7 mouse cellular contexts compared by ENCODE assay signal in the genomic region with DNA sequence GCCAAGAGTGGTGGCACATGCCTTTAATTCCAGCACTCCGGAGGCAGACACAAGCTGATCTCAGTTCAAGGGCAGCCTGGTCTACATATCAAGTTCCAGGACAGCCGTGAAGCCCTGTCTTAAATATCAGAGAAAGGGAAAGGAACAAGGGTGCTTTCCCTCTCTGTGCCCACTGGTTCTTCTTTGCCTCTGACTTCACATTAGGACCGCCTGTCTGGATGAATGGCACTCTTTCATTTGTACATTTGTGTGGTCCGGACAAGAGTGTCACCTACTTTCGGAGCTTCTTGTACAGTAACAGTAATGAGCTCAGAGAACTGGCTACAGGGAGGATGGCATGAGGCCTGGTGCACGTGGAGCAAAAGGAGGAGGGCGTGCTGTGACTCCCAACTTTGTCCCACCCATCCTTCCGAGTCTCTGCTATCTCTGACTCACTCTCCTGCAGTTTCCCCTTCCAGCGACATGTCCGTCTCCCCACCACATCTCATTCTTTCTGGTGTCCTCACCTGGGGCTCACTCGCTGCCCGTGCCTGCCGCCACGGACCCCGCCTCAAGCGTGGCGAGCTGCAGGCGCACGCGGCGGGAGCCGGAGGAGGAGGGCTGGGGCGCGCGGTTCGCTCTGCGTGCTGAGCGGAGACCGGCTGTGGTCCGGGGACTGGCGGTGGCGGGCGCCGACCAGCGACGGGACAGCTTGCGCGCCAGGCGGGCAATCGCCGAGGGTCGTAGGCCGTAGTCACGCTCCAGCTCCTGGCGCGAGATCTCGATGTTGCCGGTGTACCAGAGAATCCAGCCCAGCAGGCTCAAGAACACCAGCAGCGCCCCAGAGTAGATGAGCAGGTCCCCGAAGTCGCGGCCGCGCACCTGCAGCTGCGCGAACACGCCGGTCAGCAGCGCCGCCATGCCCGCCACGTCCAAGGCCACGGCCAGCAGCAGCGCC. TPM values are rescaled to one million over a fixed set of nuclear protein-coding genes. Genes with fewer than 3 reads are reported as not detected.
DNase-seq lines count a peak whose midpoint lies in the region; ATAC-seq lines count a peak whose summit lies in the region.

No protein-coding gene starts in this region.

- peak overlapping the region; percentile 78 for H3K4me2 ChIP-seq in intestine, embryonic 14.5 days (ENCODE audit: low read length)
- peak overlapping the region; percentile 86 for H3K4me2 ChIP-seq in limb, embryonic 12.5 days
- peak overlapping the region; percentile 84 for H3K4me2 ChIP-seq in midbrain, embryonic 11.5 days

- ATAC-seq in intestine, embryonic 14.5 days (replicated peaks; ENCODE audit: low FRiP score, low TSS enrichment, low read depth), result peak; percentile 54
- ATAC-seq in limb, embryonic 12.5 days (ENCODE audit: insufficient number of reproducible peaks, insufficient read depth, low FRiP score, low TSS enrichment, low read depth), result no peak
- ATAC-seq in midbrain, embryonic 11.5 days (ENCODE audit: low FRiP score), result peak; percentile 61

- DNase-seq in adrenal gland, adult (ENCODE audit: inconsistent age in 2 of 2, low spot score in 1 of 2), result peak; percentile 81 to 94
- DNase-seq in cerebellum, postnatal 36 days, result peak; percentile 63 to 71
- peak; percentile 64 for DNase-seq in gastrocnemius, postnatal 14 days
- peak; percentile 88 for DNase-seq in intestine, embryonic 14.5 days (ENCODE audit: low spot score)
- peak; percentile 97 for DNase-seq in midbrain, embryonic 11.5 days (ENCODE audit: low spot score, missing footprints)
- DNase-seq in spleen, adult 12 weeks (ENCODE audit: low spot score), result peak; percentile 48

- WGBS in intestine, embryonic 14.5 days, result 3% methylated on average over 61 of the region's 64 CpGs
- 3% methylated on average over 64 of the region's 64 CpGs for WGBS in limb, embryonic 12.5 days
- 2% methylated on average over 63 of the region's 64 CpGs for WGBS in midbrain, embryonic 11.5 days

- peaks cover 2% of the 10 kb centered on the region; the same call in 1 of the 2 replicates for H3K4me1 ChIP-seq in intestine, embryonic 14.5 days (replicated peaks; ENCODE audit: control insufficient read depth, insufficient read depth, low read length)
- peaks cover 5% of the 10 kb centered on the region for H3K4me1 ChIP-seq in limb, embryonic 12.5 days (replicated peaks)
- H3K4me1 ChIP-seq in midbrain, embryonic 11.5 days (ENCODE audit: control insufficient read depth, insufficient read depth, low read length), result peaks cover 8% of the 10 kb centered on the region

- H3K9me3 ChIP-seq in intestine, embryonic 14.5 days (ENCODE audit: control insufficient read depth, low read length), result no peaks in the 10 kb centered on the region
- no peaks in the 10 kb centered on the region for H3K9me3 ChIP-seq in limb, embryonic 12.5 days
- H3K9me3 ChIP-seq in midbrain, embryonic 11.5 days (ENCODE audit: control insufficient read depth, low read length), result no peaks in the 10 kb centered on the region

- intact Hi-C loops in gastrocnemius, postnatal 14 days (cut with DNase I; ENCODE audit: low total_unique reads), result loop anchor here (5.0 kb wide), 1 partner anchor 86 kb away; no protein-coding TSS in a partner anchor

- peak overlapping the region; percentile 51 for H3K4me3 ChIP-seq in intestine, embryonic 14.5 days (ENCODE audit: low read depth, low read length)
- peak overlapping the region; percentile 57 for H3K4me3 ChIP-seq in limb, embryonic 12.5 days (replicated peaks)
- peak overlapping the region; percentile 51 for H3K4me3 ChIP-seq in midbrain, embryonic 11.5 days (ENCODE audit: low read depth, low read length)

- peaks cover 2% of the 10 kb centered on the region for H3K36me3 ChIP-seq in intestine, embryonic 14.5 days (ENCODE audit: control insufficient read depth, insufficient read depth, low read length)
- peaks cover 2% of the 10 kb centered on the region for H3K36me3 ChIP-seq in limb, embryonic 12.5 days
- H3K36me3 ChIP-seq in midbrain, embryonic 11.5 days (ENCODE audit: control insufficient read depth, insufficient read depth, low read length), result no peaks in the 10 kb centered on the region; the same call in 1 of the 2 replicates

- peak overlapping the region; percentile 82 for H3K27ac ChIP-seq in intestine, embryonic 14.5 days (ENCODE audit: low read depth)
- H3K27ac ChIP-seq in limb, embryonic 12.5 days, result peak overlapping the region; percentile 35; the same call in 1 of the 2 replicates
- H3K27ac ChIP-seq in midbrain, embryonic 11.5 days (ENCODE audit: low read depth, low read length), result peak overlapping the region; percentile 35; the same call in 1 of the 2 replicates

- peak overlapping the region; percentile 79 for H3K9ac ChIP-seq in intestine, embryonic 14.5 days (ENCODE audit: low read length)
- H3K9ac ChIP-seq in limb, embryonic 12.5 days (replicated peaks), result peak overlapping the region; percentile 84
- peak overlapping the region; percentile 83 for H3K9ac ChIP-seq in midbrain, embryonic 11.5 days (ENCODE audit: low read length)

- H3K27me3 ChIP-seq in intestine, embryonic 14.5 days (replicated peaks; ENCODE audit: control insufficient read depth, insufficient read depth, low read length), result 0 out of 2 replicates have a peak, but pooled peaks cover 6% of the 10 kb centered on the region
- H3K27me3 ChIP-seq in limb, embryonic 12.5 days, result peaks cover 20% of the 10 kb centered on the region
- peaks cover 11% of the 10 kb centered on the region; the same call in 1 of the 2 replicates for H3K27me3 ChIP-seq in midbrain, embryonic 11.5 days (ENCODE audit: control insufficient read depth, insufficient read depth, low read length)

RNA-seq across cellular contexts. Expression of gene Tmem238, which starts 0.7 kb away (rescaled TPM):
- 1 to 10 TPM; 2.5 to 4.1 TPM for total RNA-seq in gastrocnemius, postnatal 14 days (2021)
- polyA plus RNA-seq in intestine, embryonic 14.5 days (2014; fragmentation: Nextera tagmentation; extraction: Ambion mirVana), result 14.5 and 24.3 TPM in 2 replicates
- polyA plus RNA-seq in limb, embryonic 12.5 days (2016; fragmentation: Nextera tagmentation; extraction: Ambion mirVana), result 6.5 and 6.8 TPM in 2 replicates
- 1.3 and 1.4 TPM in 2 replicates for polyA plus RNA-seq in midbrain, embryonic 11.5 days (2014; fragmentation: Nextera tagmentation; extraction: Ambion mirVana)

RNA-seq across cellular contexts. Expression of gene Rpl28, which starts 3.9 kb away (rescaled TPM):
- 100 to 1,000 TPM; 613 to 657 TPM for total RNA-seq in gastrocnemius, postnatal 14 days (2021)
- polyA plus RNA-seq in intestine, embryonic 14.5 days (2014; fragmentation: Nextera tagmentation; extraction: Ambion mirVana), result 293 and 321 TPM in 2 replicates
- 396 and 399 TPM in 2 replicates for polyA plus RNA-seq in limb, embryonic 12.5 days (2016; fragmentation: Nextera tagmentation; extraction: Ambion mirVana)
- 203 and 211 TPM in 2 replicates for polyA plus RNA-seq in midbrain, embryonic 11.5 days (2014; fragmentation: Nextera tagmentation; extraction: Ambion mirVana)

RNA-seq across cellular contexts. Expression of gene Tmem190, which starts 6.0 kb away (rescaled TPM):
- not detected for total RNA-seq in gastrocnemius, postnatal 14 days (2021)
- polyA plus RNA-seq in intestine, embryonic 14.5 days (2014; fragmentation: Nextera tagmentation; extraction: Ambion mirVana), result 0.52 TPM in 1 of 2 replicates, not detected in the other
- polyA plus RNA-seq in limb, embryonic 12.5 days (2016; fragmentation: Nextera tagmentation; extraction: Ambion mirVana), result 0.54 TPM in 1 of 2 replicates, not detected in the other
- not detected in 2 replicates for polyA plus RNA-seq in midbrain, embryonic 11.5 days (2014; fragmentation: Nextera tagmentation; extraction: Ambion mirVana)

RNA-seq across cellular contexts. Expression of gene Il11, which starts 6.1 kb away (rescaled TPM):
- under 1 TPM in 1 of 2 experiments, not detected in 1; 0.13 TPM for total RNA-seq in gastrocnemius, postnatal 14 days (2021)
- 0.28 TPM in 1 of 2 replicates, not detected in the other for polyA plus RNA-seq in intestine, embryonic 14.5 days (2014; fragmentation: Nextera tagmentation; extraction: Ambion mirVana)
- not detected in 2 replicates for polyA plus RNA-seq in limb, embryonic 12.5 days (2016; fragmentation: Nextera tagmentation; extraction: Ambion mirVana)
- 0.07 TPM in 1 of 2 replicates, not detected in the other for polyA plus RNA-seq in midbrain, embryonic 11.5 days (2014; fragmentation: Nextera tagmentation; extraction: Ambion mirVana)

RNA-seq across cellular contexts. Expression of gene Fam71e2, which starts 17.7 kb away (rescaled TPM):
- not detected for total RNA-seq in gastrocnemius, postnatal 14 days (2021)
- polyA plus RNA-seq in intestine, embryonic 14.5 days (2014; fragmentation: Nextera tagmentation; extraction: Ambion mirVana), result not detected in 2 replicates
- polyA plus RNA-seq in limb, embryonic 12.5 days (2016; fragmentation: Nextera tagmentation; extraction: Ambion mirVana), result not detected in 2 replicates
- not detected in 2 replicates for polyA plus RNA-seq in midbrain, embryonic 11.5 days (2014; fragmentation: Nextera tagmentation; extraction: Ambion mirVana)
